Mouse (Mus musculus): ENCODE results near the gene Hps6. TPM values are rescaled to one million over a fixed set of nuclear protein-coding genes. Genes with fewer than 3 reads are reported as not detected.
A peak's percentile ranks its signal among the peaks of the same experiment; 100 is the strongest.

The Hps6 gene
- total RNA-seq, 2 experiments from 2014 or later, result 3.4 to 3.9 TPM

DNA sequence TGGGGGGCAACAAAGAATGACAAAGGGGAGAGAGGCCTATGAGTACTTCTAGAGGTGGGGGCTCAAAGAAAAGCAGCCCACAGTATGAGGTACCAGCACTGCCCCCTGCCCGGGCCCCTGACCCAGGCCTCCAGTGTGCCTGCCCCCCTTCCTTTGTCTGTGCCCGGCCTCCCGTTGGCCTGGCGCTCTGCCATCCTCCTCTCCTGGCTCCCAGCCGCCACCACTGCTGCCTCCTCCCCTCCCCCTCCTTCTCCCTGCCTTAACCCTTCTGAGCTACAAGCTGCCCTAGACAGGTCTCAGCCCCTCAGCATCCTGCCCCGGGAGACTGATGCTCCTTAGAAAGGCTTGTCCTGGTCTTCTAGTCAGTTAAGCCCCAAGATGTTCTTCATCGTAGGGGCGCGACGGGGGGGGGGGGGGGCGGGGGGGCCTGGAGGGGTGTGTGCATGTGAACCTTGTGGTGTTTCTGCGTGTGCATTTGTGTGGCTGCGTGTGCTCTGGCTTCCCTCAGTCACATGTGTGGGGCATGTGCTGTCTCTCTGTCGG, 38.7 kb downstream of the Hps6 start:
- peak; percentile 79 for DNase-seq
- intact Hi-C loops (cut with DNase I), result loop anchor here (5.0 kb wide), 1 partner anchor 40 kb away; the partner anchor contains the start of gene Hps6
- peak overlapping the region; percentile 97 for H3K4me3 ChIP-seq
- TF ChIP-seq CTCF (IDR thresholded peaks at IDR 0.05), result no peak
- H3K27ac ChIP-seq, result peak overlapping the region; percentile 97

DNA sequence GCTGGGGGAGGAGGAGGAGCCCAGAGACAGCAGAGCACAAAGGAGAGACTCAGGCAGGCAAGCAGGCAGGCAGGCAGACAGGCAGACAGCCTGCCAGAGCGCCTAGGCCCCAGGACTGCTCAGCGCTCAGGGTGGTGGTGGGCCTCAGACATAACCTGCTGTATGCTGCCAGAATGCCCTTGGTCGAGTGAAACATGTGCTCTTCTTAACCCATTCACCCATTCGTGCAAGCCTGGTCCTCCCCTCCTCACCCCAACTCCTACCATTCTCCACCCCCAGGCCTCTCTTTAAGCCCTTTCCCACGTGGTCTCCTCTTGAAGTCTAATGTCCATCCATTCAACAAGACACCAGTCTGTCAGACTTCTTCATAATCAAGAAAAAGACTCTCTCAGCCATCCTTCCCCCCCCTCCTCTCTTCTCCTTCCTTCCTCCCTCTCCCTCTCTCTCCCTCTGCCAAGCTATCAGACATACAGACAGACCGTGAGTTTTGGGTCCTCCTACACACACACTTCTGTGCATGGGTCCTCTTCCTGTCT, 39.2 kb downstream of the Hps6 start:
- Histone ChIP-seq H3K4me3 (peak overlapping the region; percentile 97), H3K27ac (peak overlapping the region; percentile 97)
- TF ChIP-seq CTCF (IDR thresholded peaks at IDR 0.05), result no peak
- peak; percentile 42 for DNase-seq
- intact Hi-C loops (cut with DNase I), result loop anchor here (5.0 kb wide), 1 partner anchor 40 kb away; the partner anchor contains the start of gene Hps6

- Histone ChIP-seq H3K4me3 (peak overlapping the region; percentile 97), H3K27ac (peak overlapping the region; percentile 97)
- intact Hi-C loops (cut with DNase I), result loop anchor here (5.0 kb wide), 1 partner anchor 41 kb away; the partner anchor contains the start of gene Hps6
- peak; percentile 61 for DNase-seq
- no peak for TF ChIP-seq CTCF (IDR thresholded peaks at IDR 0.05)
Measured at GRCm38 (mm10) chr19:46043380-46043779, 40.1 kb downstream of the Hps6 start.

DNA sequence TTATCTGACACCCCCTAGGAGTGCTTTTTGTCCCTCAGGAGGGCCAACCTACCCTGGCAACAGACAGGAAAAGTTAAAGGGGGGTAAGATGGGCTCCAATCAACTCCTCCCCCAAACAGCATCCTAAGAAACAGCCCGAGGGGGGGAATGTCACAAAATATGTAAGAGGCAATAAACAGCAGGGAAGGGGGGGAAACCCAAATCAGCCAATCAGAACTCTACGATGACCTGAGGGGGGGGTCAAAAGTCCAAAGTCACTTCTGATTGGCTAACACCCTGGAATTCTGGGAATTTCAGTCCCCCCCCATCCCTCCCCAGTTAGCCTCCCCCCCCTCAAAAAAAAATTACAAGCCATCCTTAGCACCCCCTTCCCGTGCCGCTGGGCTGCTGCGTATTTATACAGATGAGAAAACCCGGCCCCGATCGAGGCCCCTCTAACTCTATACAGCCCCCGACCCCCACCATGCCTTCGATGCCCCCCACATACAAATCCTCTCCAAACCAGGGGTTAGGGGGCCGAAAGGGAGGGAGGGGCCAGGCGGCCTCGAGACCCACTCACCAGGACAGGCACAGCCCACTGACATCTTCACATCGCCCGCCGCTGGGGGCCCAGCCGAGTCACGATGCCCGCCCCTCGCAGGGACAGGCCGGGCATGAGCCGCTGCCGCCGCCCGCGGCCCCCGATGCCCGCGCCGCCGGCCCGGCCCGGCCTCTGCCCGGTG, 41.1 kb downstream of the Hps6 start, which contains the start of gene Pprc1:
TSS of gene Pprc1 (plus strand) at position 616 of the 722 bp plus-strand sequence.
- intact Hi-C loops (cut with DNase I), result loop anchor here (5.0 kb wide), 1 partner anchor 42 kb away; the partner anchor contains the start of gene Hps6
- Histone ChIP-seq H3K4me3 (peak within 1 kb of the TSS; percentile 97), H3K27ac (peak within 1 kb of the TSS; percentile 97)
- DNase-seq, result peak; percentile 60
- TF ChIP-seq CTCF (IDR thresholded peaks at IDR 0.05), result no peak

GRCm38 (mm10) chr19:46044993-46045695, 41.8 kb downstream of the Hps6 start, which contains the start of gene Ldb1:
Ldb1 (minus strand) TSS chr19:46045214.
- DNase-seq, result peak; percentile 93

GRCm38 (mm10) chr19:46045696-46046311, 42.5 kb downstream of the Hps6 start:
- no peak for TF ChIP-seq CTCF (IDR thresholded peaks at IDR 0.05)
- intact Hi-C loops (cut with DNase I), result no loop called here
- H3K27ac ChIP-seq, result peak overlapping the region; percentile 97
- peak; percentile 68 for DNase-seq
- peak overlapping the region; percentile 97 for H3K4me3 ChIP-seq

More at GRCm38 (mm10) chr19:46044993-46045695, 41.8 kb downstream of the Hps6 start, which contains the start of gene Ldb1:
- peak within 1 kb of the TSS; percentile 97 for H3K27ac ChIP-seq
- no peak for TF ChIP-seq CTCF (IDR thresholded peaks at IDR 0.05)
- intact Hi-C loops (cut with DNase I), result loop anchor here (5.0 kb wide), 1 partner anchor 43 kb away; the partner anchor contains the start of gene Hps6
- H3K4me3 ChIP-seq, result peak within 1 kb of the TSS; percentile 97

GRCm38 (mm10) chr19:46046621-46047025, 43.3 kb downstream of the Hps6 start:
- DNase-seq, result no peak
- H3K4me3 ChIP-seq, result peak overlapping the region; percentile 97
- TF ChIP-seq CTCF (IDR thresholded peaks at IDR 0.05), result no peak
- intact Hi-C loops (cut with DNase I), result no loop called here
- H3K27ac ChIP-seq, result peak overlapping the region; percentile 97

GRCm38 (mm10) chr19:46047426-46047825, 44.1 kb downstream of the Hps6 start:
- Histone ChIP-seq H3K27ac (no peak overlapping the region; the same call in 1 of the 2 replicates), H3K4me3 (no peak overlapping the region)
- TF ChIP-seq CTCF (IDR thresholded peaks at IDR 0.05), result no peak
- DNase-seq, result no peak
- intact Hi-C loops (cut with DNase I), result no loop called here

GRCm38 (mm10) chr19:46049129-46049528, 45.8 kb downstream of the Hps6 start:
- no peak for TF ChIP-seq CTCF (IDR thresholded peaks at IDR 0.05)
- no peak overlapping the region for H3K4me3 ChIP-seq
- no peak overlapping the region for H3K27ac ChIP-seq
- DNase-seq, result no peak
- intact Hi-C loops (cut with DNase I), result no loop called here

- TF ChIP-seq CTCF (IDR thresholded peaks at IDR 0.05), result no peak
- DNase-seq, result no peak
- no peak overlapping the region for H3K4me3 ChIP-seq
- H3K27ac ChIP-seq, result no peak overlapping the region
- intact Hi-C loops (cut with DNase I), result no loop called here
Measured at GRCm38 (mm10) chr19:46050462-46050861, 47.2 kb downstream of the Hps6 start.

Other genes with a start within 250 kb of the Hps6 start
- gene Mgea5, start 219.7 kb upstream of the Hps6 start, total RNA-seq (2021), result 10 to 100 TPM; 35.2 to 41.8 TPM
- gene Kcnip2, start 187.4 kb upstream of the Hps6 start, total RNA-seq (2021), result under 1 TPM; 0.48 to 0.70 TPM
- gene Armh3, start 5.0 kb upstream of the Hps6 start, total RNA-seq (2021), result 10 to 100 TPM; 13.6 to 14.7 TPM
- gene Pprc1, start 41.4 kb downstream of the Hps6 start, total RNA-seq (2021), result 10 to 100 TPM; 15.0 to 24.0 TPM
- 10 to 100 TPM; 17.8 to 19.5 TPM for gene Ldb1, start 41.7 kb downstream of the Hps6 start, total RNA-seq (2021)
- 10 to 100 TPM; 22.4 to 22.5 TPM for gene Nolc1, start 72.4 kb downstream of the Hps6 start, total RNA-seq (2021)
- not detected for gene Elovl3, start 128.4 kb downstream of the Hps6 start, total RNA-seq (2021)
- gene Pitx3, start 144.8 kb downstream of the Hps6 start, total RNA-seq (2021), result 10 to 100 TPM in 1 of 2 experiments, 1 to 10 TPM in 1; 4.6 to 15.1 TPM
- 10 to 100 TPM; 47.4 to 59.0 TPM for gene Gbf1, start 149.0 kb downstream of the Hps6 start, total RNA-seq (2021)